Mouse (Mus musculus) retina, embryonic 14.5 days (tissue): ENCODE data around the gene Tldc2.

ENCODE experiments used
- DNase-seq: peaks from one replicate; pipeline ENCODE4 v3.0.0-alpha.2; 2015; ENCODE audit warnings: low spot score

The Tldc2 gene

DNA sequence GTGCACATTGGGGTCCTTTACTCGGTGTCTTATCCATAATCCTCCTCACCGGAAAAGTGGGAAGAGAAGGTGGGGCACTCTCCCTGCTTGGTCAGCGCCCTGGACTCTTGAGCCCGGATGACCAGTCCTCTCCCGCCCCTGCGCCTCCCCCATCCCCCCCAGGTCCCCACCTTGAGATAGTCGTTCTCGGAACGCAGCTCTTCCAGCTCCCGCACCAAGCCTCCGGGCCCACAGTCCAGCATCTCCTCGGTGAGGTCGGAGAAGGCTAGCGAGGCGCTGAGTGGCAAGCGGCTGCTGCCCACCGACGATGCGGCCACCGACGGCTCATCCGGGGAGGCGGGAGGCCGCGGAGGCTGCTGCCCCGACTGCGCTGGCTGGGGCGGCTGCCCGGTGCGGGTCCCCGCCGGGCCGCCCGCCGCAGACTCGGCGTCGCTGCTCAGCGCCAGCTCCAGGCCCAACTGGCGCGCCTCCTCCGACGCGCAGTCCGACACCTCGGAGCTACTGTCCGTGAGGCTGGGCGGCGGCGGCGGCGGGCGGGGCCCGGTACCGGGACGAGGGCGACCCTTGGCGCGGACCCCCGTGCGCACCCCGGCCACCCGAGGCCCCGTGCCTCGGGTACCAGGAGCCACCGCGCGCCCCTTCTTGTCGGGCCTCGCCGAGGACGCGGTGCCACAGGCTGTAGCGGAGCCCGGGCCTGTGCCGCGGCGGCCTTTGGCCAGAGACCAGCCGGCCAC, 8.6 kb upstream of the Tldc2 start:
- DNase-seq: no peak

DNA sequence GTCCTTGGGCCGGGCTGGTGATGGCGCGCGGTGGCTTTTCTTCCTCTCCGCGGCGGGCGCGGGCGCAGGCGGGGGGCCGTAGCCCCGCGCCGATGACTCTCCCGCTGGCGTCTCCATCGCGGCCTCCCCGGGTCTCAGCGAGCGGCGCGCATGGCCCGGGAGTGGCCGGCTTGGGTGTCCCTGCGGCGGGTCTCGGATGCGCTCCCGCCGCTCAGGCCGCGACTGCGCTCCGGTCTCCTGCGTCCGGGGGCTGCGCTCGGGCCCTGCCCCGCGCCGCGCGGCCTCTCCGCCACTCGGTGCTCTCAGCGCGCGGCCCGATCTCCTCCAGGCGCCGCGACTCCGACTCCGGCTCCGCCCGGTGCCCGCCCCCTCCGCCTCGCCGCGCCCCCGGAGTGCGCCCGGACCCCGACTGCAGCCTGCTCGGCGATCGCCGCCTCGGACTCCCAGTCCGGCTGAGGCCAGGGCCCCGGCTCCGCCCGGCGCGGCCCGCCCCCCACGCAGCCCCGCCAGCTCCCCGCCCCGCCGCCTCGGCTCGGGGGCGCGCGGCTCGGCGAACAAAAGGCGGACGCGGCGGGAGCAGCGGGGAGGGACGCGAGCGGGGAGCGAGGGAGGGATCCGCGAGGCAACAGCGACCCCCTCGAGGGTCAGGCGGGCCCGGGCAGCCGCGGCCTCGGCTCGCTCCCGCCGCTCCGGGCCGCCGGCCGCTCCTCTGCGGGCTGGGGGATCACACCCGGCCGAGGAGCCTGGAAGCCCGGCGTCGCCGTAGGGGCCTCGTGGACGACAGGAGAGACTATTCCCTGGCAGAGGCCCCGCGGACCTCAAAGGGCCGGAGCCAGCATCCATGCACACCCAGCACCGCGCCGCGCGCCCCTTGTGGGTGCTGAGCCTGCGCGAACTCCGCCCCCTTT, 7.8 kb upstream of the Tldc2 start, which contains the start of gene Soga1:
TSS of gene Soga1 (minus strand) at position 462 of the 908 bp plus-strand sequence.
- DNase-seq: peak; percentile 85

DNA sequence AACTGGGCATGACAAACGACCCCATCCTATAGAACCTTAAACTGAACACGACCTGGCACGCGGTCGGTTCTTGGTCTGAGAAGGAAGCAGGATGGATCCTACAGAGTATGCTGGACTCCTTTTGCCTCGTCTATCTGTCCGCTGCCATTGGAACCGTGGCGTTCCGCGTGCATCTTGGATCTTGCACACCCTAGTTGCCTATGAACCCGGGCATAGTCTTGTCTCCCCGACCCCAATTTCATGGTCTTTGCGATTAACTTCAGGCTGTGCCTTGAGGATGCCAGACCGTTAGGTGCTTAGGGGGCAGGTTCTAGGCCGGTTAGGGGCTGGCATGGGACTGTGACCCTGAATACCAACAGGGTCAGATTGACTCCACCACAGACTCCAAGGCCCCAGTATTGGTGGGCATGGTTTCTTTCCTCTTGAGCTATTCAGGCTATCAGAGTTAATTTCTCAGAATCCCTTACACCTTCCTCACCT, 7.1 kb upstream of the Tldc2 start:
- no peak for DNase-seq

DNA sequence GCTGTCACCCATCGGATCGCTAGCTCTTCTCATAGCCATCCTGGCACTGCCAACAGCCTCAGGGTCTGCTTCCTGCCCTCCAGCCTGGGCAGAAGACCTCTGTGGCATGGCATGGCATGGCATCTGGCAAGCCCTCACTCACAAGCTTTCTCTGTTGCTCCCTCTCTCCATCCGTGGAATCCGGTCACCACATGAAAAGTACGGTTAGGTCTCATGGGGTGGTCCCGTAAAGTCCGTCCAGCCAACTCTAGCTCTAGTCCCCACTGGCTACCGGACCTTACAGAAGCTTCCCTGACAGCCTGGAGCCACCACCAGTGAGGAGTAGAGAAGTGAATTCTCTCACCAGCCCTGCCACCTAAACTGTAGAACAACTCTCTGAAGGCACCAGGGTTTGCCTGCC, 5.5 kb upstream of the Tldc2 start:
- DNase-seq: no peak

DNA sequence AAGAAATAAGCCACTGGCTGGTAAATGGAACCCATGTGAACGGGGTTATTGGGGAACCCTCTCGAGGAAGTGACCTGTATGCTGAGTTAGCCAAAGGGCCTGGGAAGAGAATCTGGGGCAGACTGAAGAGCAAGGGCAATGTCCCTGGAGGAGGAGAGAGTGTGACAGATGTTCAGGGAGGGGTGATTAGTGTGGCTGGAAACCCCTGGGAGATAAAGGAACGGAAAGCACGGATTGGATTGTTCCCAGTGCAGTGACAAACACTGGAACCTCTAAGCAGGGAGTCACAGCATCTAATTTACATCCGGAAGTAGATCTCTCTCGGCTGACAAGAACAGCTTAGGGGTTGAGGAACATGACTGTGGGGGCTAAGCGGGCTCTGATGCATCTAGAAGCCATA, 4.9 kb upstream of the Tldc2 start:
- peak; percentile 53 for DNase-seq

DNA sequence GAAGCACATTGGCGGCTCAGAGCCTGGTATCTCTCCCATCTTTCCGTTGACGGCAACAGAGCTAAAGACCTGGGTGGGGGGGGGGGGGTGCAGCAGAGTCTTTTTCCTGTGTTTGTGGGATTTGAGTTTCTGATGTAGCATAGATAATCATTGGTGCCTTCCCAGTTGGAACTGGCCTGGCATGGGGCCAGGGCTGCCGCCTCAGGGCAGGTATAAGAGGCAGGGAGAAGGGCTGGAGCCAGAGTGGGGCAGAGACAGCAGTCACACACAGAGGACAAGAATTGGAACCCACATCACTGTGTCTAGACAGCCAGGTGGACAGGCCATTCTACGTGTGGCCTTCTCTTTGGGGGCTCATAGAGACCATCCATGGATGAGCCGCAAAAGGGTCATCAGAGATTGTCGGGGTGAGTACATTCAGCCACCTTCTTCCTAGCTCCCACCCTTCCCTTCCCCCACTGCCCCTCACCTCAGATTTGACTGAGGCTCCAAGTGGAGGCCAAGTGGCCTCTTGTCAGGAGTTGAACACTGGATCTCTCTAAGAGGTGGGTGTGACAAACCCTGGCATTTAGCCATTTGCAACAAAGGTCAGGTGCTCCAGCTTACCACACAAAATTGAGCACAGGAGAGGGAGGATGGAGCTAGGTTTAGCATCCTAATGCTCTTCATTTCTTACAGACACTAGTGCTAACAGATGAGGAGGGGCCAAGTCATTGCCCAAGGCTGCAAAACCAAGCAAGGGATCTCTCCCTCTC, 1.8 kb upstream of the Tldc2 start:
- no peak for DNase-seq

DNA sequence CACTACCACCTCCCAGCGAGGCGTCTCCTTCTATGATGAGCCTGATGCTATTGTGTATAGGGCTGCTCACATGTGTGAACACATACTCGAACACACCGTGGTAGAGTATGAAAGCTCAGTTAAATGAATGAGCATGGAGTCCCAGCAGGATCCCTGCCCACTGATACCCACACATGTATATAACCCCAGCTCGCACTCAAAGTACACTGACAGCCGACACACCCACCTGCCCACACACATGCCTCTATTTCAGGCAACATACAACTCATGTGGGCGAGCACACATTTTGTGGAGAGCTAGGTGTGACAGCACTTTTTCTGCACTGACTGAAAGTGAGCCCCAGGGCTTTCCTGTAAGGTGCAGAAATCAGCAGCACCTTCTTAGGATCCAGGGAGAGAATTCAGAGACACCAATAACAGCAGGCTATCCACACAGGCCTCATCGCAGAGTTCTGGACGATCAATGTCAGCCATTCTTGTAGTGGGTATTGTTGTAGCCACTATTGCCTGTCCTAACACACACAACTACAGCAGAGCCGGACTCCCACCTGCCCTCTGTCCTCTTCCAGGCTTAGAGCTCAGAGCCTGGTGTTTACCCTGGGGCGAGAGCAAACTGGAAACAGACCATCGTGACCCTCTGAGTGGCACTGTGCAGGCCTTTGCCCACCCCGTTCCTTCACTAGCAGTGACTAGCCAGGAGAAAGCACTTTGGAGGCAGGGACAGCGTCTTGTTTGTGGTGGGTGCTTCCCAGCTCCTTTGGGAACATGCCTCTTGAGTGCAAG, 872 bp downstream of the Tldc2 start:
- DNase-seq: no peak

DNA sequence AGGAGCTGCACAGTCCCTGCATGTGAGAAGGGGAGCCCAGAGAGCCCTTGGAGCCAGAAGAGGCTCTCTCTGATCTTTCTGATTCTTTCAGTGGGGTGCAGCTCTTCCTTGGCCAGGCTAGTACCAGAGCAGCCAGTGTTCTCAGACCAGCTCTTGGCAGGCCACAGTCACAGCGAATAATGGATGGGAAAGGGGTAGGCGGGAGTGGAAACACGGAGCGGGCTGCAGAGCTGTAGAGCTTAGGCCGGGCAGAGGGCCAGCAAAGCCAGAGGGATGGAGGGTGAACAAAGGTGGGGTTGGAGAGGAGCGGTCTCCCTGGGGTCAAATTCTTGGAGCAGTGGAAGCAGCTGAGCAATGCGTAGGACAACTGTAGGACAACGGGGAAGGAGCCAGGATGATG, 5.2 kb downstream of the Tldc2 start:
- no peak for DNase-seq

DNA sequence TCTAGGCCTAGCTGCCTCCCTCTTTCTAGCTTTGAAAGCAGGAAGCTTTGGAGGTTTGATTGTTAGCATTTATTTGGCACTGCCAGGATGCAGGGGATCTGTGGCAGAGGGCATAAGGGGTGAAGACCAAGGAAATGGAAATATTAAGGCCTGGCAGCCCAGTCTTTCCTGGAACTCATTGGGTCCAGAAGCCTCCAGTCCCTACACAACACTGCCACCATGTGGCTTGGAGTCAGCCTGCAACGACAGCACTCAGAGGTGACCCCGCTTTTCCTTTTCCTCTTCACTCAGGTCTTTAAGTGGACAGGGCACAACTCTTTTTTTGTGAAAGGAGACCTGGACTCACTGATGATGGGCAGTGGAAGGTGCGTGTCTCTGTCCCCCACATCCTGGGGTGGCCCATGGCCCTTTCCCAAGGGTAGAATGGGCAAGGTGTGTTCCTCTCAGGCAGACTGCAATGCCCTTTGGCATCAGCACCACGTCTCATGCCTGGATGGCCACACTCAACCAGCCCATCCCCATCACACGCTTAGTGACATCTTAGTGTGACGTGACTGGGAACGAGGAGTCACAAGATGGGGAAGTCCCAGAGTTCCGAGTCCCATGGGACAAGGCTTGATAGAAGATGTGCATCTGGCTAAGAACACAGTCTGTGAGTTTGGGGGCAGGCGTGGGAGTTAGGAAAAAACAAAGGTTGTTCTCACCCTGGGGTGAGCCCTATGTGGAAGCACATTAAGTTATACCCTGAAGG, 8.3 kb downstream of the Tldc2 start:
- DNase-seq: peak; percentile 86

DNA sequence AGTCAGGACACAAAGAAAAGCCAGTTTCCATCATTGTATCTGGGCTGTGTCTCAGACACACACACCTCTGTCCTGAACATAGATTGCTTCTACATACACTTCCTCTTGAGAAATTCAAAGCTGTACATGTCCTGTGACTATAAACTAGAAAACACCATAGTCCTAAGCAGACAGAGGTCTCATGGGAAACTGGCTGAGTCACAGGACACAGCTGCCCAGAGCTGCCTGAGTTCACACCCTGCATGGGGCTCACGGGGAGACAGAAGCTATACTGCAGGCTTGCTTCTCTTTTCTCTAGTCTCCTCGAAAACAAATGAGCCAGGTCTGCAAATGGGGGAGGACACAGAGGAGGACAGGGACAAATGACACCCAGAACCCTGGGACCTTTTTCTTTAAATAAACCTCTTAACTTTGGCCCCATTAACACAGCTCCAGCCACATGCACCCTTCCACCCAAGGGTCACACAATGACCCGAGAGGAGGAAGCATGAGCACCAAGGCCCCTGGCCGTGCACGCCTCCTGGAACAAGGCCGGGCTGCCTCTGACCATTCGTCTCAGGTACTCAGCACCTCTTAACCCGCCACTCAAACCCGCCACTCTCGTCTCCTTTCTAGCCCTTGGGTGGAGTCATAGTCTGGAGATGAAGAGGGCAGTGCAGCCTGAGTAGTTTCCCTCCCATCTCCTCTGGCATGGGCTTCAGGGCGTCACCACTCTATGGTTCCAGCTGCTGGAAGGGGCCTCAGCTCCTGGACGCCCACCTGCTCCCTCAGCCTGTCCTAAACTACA, 12.9 kb downstream of the Tldc2 start:
- DNase-seq: no peak

DNA sequence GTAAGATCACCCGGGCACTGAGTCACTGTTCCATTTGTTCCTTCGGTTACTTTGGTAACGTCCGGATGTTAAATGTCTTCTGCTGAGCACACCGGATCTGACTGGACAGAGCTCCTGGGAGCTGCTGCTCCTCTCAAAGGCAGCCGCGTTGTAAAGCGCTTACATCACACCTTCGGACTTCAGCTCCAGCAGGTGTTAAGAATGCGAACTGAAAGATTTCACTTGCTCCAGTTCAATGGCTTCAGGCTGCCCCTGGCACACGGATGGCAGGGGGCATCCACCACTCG, 13.4 kb downstream of the Tldc2 start:
- DNase-seq: no peak

DNA sequence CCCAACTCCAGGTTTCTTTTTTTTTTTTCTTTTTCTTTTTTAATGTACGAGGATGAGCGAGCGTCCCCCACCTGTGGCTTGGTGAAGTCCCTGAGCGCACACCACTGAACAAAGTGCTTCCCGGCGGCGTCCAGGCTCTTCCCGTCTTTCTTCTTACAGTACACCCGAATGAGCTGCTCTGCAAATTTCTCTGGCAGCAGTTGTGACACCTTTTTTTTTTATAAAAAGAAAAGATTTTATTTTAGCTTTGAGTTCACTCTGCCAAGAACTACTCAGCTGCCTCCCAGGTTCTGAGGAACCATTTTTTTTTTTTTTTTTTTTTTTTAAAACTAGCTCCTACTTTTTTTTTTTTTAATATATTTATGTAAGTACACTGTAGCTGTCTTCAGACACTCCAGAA, 14.8 kb downstream of the Tldc2 start:
- no peak for DNase-seq

DNA sequence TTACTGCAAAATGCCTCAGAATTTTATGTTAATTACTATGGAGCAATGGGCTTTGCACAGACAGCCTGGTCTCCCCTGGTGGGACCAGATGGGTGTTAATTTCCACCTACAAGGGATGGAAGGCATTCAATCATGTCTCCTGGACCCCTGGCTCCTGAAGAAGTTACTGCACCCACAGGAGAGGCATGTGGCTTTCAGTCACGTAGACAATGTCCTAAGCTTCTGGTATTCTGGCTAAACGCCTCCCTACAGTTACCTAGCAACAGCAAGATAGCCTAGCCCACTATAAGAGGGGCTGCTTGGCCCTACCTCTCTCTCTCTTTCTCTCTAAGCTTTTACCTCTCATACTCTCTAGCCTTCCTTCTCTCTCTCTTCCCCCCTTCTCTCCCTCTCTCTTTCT, 15.4 kb downstream of the Tldc2 start:
- no peak for DNase-seq

DNA sequence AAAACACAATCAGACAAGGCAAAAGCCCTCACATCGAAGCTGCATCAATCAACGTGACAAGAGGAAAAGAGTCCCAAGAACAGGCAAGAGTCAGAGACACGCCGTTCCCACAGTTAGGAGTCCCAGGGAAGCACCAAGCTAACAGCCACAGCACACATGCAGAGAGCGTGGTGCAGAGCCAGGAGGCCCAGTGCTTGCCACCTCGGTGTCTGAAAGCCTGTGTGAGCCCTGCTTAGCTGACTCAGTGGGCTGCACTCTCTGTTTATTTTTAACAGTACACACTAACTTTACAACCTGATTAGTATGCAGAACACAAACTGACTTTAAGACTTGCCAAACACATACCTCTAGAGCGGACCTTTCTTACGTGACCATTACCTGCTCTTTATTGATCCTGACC, 17.6 kb downstream of the Tldc2 start:
- no peak for DNase-seq

DNA sequence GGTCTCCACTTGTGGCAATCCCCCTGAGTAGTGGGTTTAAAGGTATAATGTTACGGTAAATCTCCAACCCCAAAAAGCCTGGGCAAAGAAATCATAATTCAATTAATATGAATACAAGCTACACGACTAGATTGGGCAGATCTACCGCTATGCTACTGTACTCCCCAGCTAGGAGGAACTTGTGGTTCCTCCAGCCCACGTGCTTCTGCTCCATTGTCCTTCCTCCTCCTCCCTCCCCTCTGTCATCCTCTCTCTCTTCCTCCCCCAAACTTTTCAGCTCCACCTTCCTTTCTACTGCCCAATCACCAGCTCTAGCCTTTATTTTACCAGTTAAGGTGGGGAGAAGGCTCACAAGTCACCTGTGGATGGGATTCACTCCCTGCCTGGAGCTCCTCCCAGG, 21.4 kb downstream of the Tldc2 start:
- no peak for DNase-seq

DNA sequence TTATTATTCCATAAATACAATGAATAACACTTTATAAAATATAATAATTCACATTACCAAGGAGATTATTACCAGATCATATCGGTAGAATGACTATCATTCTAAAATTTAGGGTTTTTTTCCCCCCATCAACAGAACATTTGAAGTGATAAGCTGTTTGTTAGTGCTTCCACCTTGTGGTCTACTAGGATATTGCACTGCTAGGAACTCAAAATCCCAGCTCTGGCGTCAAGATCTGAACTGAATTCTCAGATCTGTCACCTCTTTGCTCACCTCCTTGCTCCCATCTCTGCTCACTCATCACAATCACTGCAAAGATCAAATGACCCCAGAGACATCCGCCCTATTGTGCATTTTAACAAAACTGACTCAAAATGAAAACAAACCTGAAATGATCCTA, 30.1 kb downstream of the Tldc2 start:
- DNase-seq: peak; percentile 78

DNA sequence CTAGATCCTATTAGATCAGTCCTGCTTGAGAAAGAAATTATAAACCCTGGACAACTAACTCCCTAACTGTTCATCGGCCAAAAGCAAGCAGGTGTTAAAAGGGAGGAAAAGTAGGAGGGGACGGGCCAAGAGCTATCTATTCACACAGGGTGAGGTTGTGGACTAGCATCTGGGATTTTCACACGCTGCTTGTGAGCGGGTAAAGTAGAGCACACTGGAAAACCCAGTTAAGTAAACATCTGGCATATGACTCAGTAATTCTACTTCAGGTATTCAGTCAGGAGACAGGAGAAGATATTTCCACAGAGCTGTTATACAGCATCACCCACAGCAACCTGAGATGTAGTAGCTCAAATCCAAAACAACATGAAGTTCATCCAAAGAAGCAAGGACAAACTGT, 31.7 kb downstream of the Tldc2 start:
- DNase-seq: no peak

DNA sequence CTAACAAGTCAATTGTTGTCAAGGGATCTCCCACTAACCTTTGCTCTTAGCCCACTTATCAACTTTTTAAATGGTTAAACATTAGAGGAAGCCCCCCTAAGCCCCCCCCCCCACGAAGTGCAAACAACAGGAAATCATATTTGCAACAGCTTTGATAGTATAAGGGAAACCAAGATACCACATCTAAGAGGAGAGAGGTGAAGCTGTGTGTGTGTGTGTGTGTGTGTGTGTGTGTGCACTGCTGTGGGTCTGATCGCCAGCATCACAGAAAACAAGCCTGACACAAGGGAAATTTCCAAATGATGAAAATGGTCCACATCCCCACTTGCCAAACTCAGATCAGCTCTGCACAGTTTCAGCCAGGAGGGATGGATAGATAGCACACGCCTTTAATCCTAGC, 32.2 kb downstream of the Tldc2 start:
- no peak for DNase-seq

DNA sequence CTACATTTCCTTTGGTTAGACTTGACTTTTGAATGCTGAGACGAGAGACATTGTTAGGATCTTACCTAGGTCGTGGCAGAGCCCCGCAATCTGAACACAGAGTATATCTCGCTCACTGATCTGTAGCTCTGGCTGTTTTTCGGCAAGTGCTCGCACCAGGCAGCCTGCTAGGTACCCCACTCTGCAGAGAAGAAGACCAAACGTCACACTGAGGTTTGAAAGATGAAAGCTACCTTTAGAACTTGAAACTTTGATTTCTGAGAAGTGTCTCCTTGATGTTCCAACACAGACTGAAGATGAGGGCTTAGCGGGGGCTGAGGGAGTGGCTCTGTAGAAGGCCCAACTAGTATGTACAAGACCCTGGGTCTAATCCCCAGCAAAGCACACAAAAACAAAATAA, 34.9 kb downstream of the Tldc2 start:
- no peak for DNase-seq

DNA sequence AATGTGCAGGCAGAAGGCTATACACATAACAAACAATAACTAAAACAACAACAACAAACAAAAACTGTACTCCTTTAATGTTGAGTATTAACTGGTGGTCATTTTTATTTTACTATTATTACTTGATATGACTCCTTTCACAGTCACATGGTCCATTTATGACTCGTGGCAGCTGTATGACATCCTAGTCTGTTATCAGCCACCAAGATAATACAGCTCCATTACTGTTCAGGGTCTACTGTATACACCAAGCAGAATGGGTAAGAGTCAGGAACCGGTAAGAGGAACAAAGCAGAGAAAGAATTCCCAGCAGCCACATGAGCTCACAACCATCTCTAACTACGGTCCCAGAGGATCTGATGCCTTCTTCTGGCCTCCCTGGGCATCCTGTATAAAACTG, 38.4 kb downstream of the Tldc2 start:
- DNase-seq: no peak
